Mouse (Mus musculus) stomach, postnatal 0 days (tissue): ENCODE data around the gene Cntn5.

Source experiments
- CTCF ChIP-seq: IDR thresholded peaks from 2 replicates; pipeline ENCODE4 v1.5.1; 2016; ENCODE audit warnings: antibody characterized with exemption, low read depth, mild to moderate bottlenecking, moderate library complexity
- EP300 ChIP-seq: optimal IDR thresholded peaks from 2 replicates; pipeline ENCODE3; 2016; ENCODE audit warnings: antibody characterized with exemption

DNA sequence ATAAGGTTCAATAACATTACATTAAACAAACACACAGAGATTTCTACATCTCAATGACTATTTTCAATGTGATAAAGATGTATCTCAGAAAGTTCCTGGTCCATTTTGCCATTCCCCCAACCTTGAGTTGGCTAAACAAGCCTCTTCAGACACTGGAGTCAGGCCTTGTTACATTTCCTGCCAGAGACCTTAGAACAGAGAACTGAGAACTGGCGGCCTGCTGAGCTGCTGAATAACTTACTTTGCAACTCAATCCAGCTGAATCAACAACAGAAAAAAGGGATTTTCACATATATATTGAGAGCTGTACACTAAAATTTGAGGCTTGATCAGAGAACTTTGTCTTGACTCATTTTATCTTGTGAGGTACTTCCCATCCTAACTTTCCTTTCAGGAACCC lies 24.8 kb downstream of the Cntn5 start:
- TF ChIP-seq EP300 = no peak
- no peak for TF ChIP-seq CTCF
